Mouse (Mus musculus) thymus, adult 2 months (tissue): ENCODE measurements around the gene Olfr191. TPM values are rescaled to one million over a fixed set of nuclear protein-coding genes. Genes with fewer than 3 reads are reported as not detected.
"Not testable (repeated sequence)": the region's sequence is repeated elsewhere in the genome, so short reads cannot be mapped to it uniquely, and the experiment has no call there.

Source experiments
- DNase-seq: peaks from one replicate; pipeline ENCODE4 v3.0.0; 2021
- H3K27ac ChIP-seq: fragments of 200-500 bp; 2 replicates; pipeline ENCODE4 v1.5.1; 2012; ENCODE audit warnings: low read length, control low read depth; ENCODE audit not compliant: control insufficient read depth, insufficient read depth
- H3K27me3 ChIP-seq: fragments of 200-500 bp; 2 replicates; pipeline ENCODE4 v1.6.1; 2012; ENCODE audit warnings: mild to moderate bottlenecking, low read length, moderate library complexity, mixed read lengths; ENCODE audit not compliant: control insufficient read depth, insufficient read depth
- H3K36me3 ChIP-seq: fragments of 200-500 bp; 2 replicates; pipeline ENCODE4 v1.6.1; 2012; ENCODE audit warnings: mild to moderate bottlenecking, low read length, moderate library complexity; ENCODE audit not compliant: control insufficient read depth, insufficient read depth
- H3K4me1 ChIP-seq: fragments of 200-500 bp; replicated peaks from 2 replicates; pipeline ENCODE4 v1.6.1; 2012; ENCODE audit warnings: low read length; ENCODE audit not compliant: control insufficient read depth, insufficient read depth
- H3K4me3 ChIP-seq: fragments of 200-500 bp; 2 replicates; pipeline ENCODE4 v1.5.1; 2012; ENCODE audit warnings: mild to moderate bottlenecking, low read length, control low read depth, moderate library complexity; ENCODE audit not compliant: control insufficient read depth, insufficient read depth
- CTCF ChIP-seq: fragments of 200-500 bp; IDR thresholded peaks from 2 replicates; pipeline ENCODE4 v1.5.1; 2012; ENCODE audit warnings: mild to moderate bottlenecking, control low read depth, low read length, moderate library complexity, borderline replicate concordance; ENCODE audit not compliant: control insufficient read depth, poor library complexity, insufficient read depth; ENCODE audit errors: extremely low read depth
- POLR2A ChIP-seq: fragments of 200-500 bp; IDR thresholded peaks from 2 replicates; pipeline ENCODE4 v1.6.1; 2012; ENCODE audit warnings: mild to moderate bottlenecking, low read length, control low read depth, moderate library complexity; ENCODE audit not compliant: control insufficient read depth, poor library complexity, insufficient read depth; ENCODE audit errors: extremely low read depth
- WGBS: fragments of 180-500 bp; shearing (Covaris S2); methylation state at CpG from one replicate; pipeline ENCODE4 v1.1.7; 2018; 5-methylcytosine and 5-hydroxymethylcytosine counted together
- polyA plus RNA-seq: library from polyadenylated mRNA; depleted of rRNA; stranded (reverse); fragments of >200 nt; gene quantifications from 2 replicates; pipeline ENCODE4 v1.2.3, GENCODE M21; 2012; rRNA removed

The Olfr191 gene
- not detected in 2 replicates for polyA plus RNA-seq

DNA sequence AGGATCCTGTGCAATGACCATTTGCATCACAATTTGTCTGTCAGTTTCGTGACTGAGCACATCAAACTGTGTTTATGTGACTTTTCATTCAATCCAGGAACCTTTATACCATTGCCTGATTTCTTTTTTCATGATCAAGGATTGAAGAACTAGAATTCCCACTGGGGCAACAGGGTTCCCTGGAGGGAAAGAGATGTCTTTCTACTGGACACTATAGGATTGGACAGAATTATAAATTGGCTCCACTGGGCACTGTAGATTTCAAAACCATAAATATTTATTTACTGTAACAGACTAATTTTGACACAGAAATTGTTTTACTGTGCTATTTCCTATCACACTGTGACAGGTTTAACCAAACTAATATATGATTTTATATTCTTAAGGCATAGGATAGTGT is at the start of gene Olfr191:
Olfr191 (minus strand) TSS at position 101 of the 400 bp plus-strand sequence.
- H3K27ac ChIP-seq, H3K27me3 ChIP-seq, DNase-seq, H3K36me3 ChIP-seq, H3K4me1 ChIP-seq, H3K4me3 ChIP-seq: not testable (repeated sequence)
- 33% methylated on average over 1 of the region's 1 CpGs for WGBS

DNA sequence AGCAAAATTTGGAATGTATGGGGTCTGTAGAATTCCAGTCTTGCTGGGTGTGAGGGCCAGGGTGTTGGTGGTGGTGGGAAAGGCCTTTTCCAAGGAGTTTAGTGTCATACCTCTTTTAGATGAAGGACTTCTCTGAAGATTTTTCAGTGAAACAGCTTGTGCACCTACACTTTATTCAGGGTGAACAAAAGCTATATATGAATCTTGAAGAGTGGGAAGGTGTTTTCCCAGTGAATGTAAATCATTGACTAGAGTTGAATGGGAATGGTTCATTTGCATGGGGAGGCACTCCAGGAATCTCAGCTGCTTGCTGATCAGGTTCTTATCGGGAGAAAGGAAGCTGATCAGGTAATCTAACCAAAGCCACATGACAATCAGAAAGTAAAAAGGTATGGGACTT is 41.1 kb upstream of the Olfr191 start:
- H3K4me1 ChIP-seq, result no peaks in the 10 kb centered on the region
- no peak for DNase-seq
- H3K36me3 ChIP-seq, result no peaks in the 10 kb centered on the region
- 90% methylated on average over 1 of the region's 1 CpGs for WGBS
- H3K4me3 ChIP-seq, result no peak overlapping the region
- H3K27ac ChIP-seq, result no peak overlapping the region
- no peak for TF ChIP-seq POLR2A
- TF ChIP-seq CTCF, result no peak
- no peaks in the 10 kb centered on the region for H3K27me3 ChIP-seq

DNA sequence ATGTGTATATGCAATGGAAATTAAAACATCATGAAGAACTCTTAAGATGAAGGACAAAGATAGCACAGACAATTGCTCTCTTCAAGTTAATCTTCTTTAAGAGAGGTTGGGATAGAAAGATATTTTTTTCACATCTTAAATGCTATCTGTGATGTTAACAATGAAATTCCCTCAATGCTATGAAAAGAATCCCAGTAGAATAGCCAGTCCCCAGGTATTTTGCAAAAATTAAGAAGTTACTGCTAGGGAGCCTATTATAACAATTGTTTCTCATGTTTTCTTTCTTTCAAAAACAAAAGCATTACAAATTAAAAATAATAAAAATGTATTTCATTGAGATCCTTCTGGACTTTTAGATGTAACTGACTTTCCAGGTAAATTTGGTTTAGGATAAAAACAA is 31.3 kb upstream of the Olfr191 start, which contains the start of gene Olfr194:
Olfr194 (minus strand) TSS at position 101 of the 400 bp plus-strand sequence.
- H3K27me3 ChIP-seq, result no peaks in the 10 kb centered on the region
- H3K27ac ChIP-seq, result no peak within 1 kb of the TSS
- no peaks in the 10 kb centered on the region for H3K36me3 ChIP-seq
- no peak for DNase-seq
- H3K4me3 ChIP-seq, result no peak within 1 kb of the TSS
- H3K4me1 ChIP-seq, result no peaks in the 10 kb centered on the region
- no peak for TF ChIP-seq POLR2A
- TF ChIP-seq CTCF, result no peak

DNA sequence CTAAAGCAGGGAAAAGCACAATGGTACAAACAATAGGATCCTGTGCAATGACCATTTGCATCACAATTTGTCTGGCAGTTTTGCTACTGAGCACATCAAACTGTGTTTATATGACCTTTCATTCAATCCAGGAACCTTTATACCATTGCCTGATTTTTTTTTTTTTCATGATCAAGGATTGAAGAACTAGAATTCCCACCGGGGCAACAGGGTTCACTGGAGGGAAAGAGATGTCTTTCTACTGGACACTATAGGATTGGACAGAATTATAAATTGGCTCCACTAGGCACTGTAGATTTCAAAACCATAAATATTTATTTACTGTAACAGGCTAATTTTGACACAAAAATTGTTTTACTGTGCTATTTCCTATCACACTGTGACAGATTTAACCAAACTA is 22.2 kb upstream of the Olfr191 start, which contains the start of gene Olfr193:
Olfr193 (minus strand) TSS at position 101 of the 400 bp plus-strand sequence.
- no peak within 1 kb of the TSS for H3K27ac ChIP-seq
- 94% methylated on average over 1 of the region's 1 CpGs for WGBS
- no peaks in the 10 kb centered on the region for H3K36me3 ChIP-seq
- no peaks in the 10 kb centered on the region for H3K27me3 ChIP-seq
- no peaks in the 10 kb centered on the region for H3K4me1 ChIP-seq
- no peak for DNase-seq
- no peak within 1 kb of the TSS for H3K4me3 ChIP-seq
- no peak for TF ChIP-seq CTCF
- TF ChIP-seq POLR2A, result no peak

DNA sequence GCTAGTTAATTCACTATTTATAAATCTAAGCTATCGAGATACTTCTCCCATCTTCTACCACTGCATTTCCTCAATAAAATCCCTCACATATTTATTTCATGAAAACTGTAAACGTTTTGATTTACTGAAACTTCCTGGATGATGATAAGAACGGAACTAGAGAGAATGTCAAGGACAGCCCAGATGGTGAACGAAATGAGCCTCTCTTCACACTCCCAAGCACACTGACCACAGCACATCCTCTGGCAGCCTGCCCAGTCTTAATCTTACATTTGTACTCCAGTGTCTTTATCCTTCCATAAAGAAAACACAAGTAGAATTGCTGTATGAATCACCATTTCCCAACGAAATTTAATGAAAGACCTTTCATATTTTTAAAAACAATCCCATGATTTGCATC is 18.9 kb upstream of the Olfr191 start:
- H3K4me1 ChIP-seq, H3K4me3 ChIP-seq, H3K27ac ChIP-seq, H3K36me3 ChIP-seq, DNase-seq, H3K27me3 ChIP-seq: not testable (repeated sequence)
- WGBS, result 64% methylated on average over 5 of the region's 5 CpGs

DNA sequence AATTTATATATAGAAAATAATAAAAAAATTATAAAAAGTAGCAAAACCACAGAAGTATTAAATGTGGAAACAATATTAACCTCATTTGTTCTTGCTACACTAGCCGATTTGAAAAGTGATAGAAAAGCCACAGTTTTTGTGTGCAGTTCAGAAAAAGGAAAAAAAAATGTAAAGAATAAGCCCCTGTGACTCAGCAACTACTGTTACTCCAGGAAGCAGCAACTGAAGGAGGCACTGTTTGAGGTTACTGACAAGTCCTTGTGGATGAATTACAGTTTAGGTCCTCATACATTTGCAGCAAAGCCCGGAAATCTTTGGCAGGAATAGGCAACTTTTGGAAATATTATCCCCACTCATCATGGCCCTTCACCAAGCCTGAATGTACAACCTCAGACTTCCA is 15.7 kb upstream of the Olfr191 start:
- Histone ChIP-seq H3K36me3 (no peaks in the 10 kb centered on the region), H3K27ac (no peak overlapping the region), H3K4me3 (no peak overlapping the region), H3K4me1 (no peaks in the 10 kb centered on the region), H3K27me3 (no peaks in the 10 kb centered on the region)
- 75% methylated on average over 2 of the region's 2 CpGs for WGBS
- TF ChIP-seq POLR2A (no peak), CTCF (no peak)
- no peak for DNase-seq

DNA sequence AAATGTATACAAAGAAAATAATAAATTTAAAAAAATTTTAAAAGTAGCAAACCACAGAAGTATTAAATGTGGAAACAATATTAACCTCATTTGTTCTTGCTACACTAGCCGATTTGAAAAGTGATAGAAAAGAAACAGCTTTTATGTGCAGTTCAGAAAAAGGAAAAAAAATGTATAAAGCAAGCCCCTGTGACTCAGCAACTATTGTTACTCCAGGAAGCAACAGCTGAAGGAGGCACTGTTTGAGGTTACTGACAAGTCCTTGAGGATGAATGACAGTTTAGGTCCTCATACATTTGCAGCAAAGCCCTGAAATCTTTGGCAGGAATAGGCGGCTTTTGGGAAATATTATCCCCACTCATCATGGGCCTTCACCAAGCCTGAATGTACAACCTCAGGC is 8.5 kb downstream of the Olfr191 start:
- DNase-seq, H3K4me1 ChIP-seq, H3K27me3 ChIP-seq, H3K36me3 ChIP-seq, H3K27ac ChIP-seq, H3K4me3 ChIP-seq: not testable (repeated sequence)
- 82% methylated on average over 2 of the region's 2 CpGs for WGBS
